Mouse (Mus musculus) liver, embryonic 11.5 days (tissue): ENCODE data around the gene Ankrd17. TPM values are rescaled to one million over a fixed set of nuclear protein-coding genes. Genes with fewer than 3 reads are reported as not detected.

Experiments
- ATAC-seq: fragments of 200-750 bp; cut with Nextera tagmentation; replicated peaks from 2 replicates; pipeline ENCODE4 v1.8.0; 2017; ENCODE audit warnings: moderate number of reproducible peaks, mild to moderate bottlenecking, moderate TSS enrichment, moderate library complexity; ENCODE audit not compliant: low FRiP score
- DNase-seq: peaks from one replicate; pipeline ENCODE4 v3.0.0-alpha.2; 2017; ENCODE audit warnings: low spot score
- H3K27ac ChIP-seq: fragments of 300-500 bp; sonication (generic); 2 replicates; pipeline ENCODE4 v1.5.1; 2014; ENCODE audit warnings: mild to moderate bottlenecking, low read depth, low read length, control low read depth
- H3K27me3 ChIP-seq: fragments of 300-500 bp; sonication (generic); replicated peaks from 2 replicates; pipeline ENCODE4 v1.6.1; 2014; ENCODE audit warnings: low read length, mixed read lengths; ENCODE audit not compliant: control insufficient read depth, insufficient read depth
- H3K36me3 ChIP-seq: fragments of 300-500 bp; sonication (generic); 2 replicates; pipeline ENCODE4 v1.6.1; 2014; ENCODE audit warnings: mild to moderate bottlenecking, low read length, moderate library complexity, mixed read lengths; ENCODE audit not compliant: control insufficient read depth, insufficient read depth
- H3K4me1 ChIP-seq: fragments of 300-500 bp; sonication (generic); replicated peaks from 2 replicates; pipeline ENCODE4 v1.6.1; 2014; ENCODE audit warnings: low read length, mixed read lengths; ENCODE audit not compliant: control insufficient read depth, insufficient read depth
- H3K4me2 ChIP-seq: fragments of 300-500 bp; sonication (generic); 2 replicates; pipeline ENCODE4 v1.6.1; 2014; ENCODE audit warnings: mild to moderate bottlenecking, control low read depth, moderate library complexity
- H3K4me3 ChIP-seq: fragments of 300-500 bp; sonication (generic); 2 replicates; pipeline ENCODE4 v1.5.1; 2014; ENCODE audit warnings: low read depth, low read length, control low read depth
- H3K9ac ChIP-seq: fragments of 300-500 bp; sonication (generic); 2 replicates; pipeline ENCODE4 v1.6.1; 2014; ENCODE audit warnings: low read depth, low read length, control low read depth
- H3K9me3 ChIP-seq: fragments of 300-500 bp; sonication (generic); 2 replicates; pipeline ENCODE4 v1.6.1; 2016; ENCODE audit warnings: low read length, inconsistent platforms, mixed read lengths; ENCODE audit not compliant: control insufficient read depth
- WGBS: fragments of 180-500 bp; shearing (Covaris S2); extraction: QIAGEN DNeasy Blood & Tissue Kit; methylation state at CpG from one replicate; pipeline ENCODE4 v1.1.7; 2014; 5-methylcytosine and 5-hydroxymethylcytosine counted together
- polyA plus RNA-seq: library from polyadenylated mRNA; unstranded; fragments of >200 nt; fragmentation: Nextera tagmentation; extraction: Ambion mirVana; gene quantifications from 2 replicates; pipeline ENCODE4 v1.2.1, GENCODE M21; 2014

The Ankrd17 gene
- polyA plus RNA-seq, 1 experiment from 2014 or later = 32.2 TPM

DNA sequence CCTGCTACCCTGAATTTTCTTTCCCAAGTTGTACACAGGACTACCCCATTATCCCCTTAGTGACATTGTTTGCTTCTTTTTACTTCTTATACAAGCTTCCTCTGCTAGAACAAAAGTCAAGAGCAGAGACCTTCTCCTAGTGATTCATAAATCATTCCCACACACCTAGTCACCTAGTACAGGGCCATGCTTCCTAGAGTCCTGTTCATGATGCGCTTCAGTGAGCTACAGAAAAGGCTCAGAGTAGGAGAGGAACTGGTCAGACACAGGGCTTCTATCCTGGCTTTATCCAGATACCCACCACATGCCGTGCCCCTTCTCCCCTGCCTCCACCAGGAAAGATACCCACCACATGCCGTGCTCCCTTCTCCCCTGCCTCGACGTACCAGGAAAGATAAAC lies 187.3 kb downstream of the Ankrd17 start:
- no peaks in the 10 kb centered on the region for H3K36me3 ChIP-seq
- H3K9me3 ChIP-seq = no peaks in the 10 kb centered on the region
- DNase-seq (no peak), ATAC-seq (no peak)
- no peak overlapping the region for H3K27ac ChIP-seq
- H3K4me1 ChIP-seq = no peaks in the 10 kb centered on the region
- H3K27me3 ChIP-seq = no peaks in the 10 kb centered on the region
- no peak overlapping the region for H3K4me2 ChIP-seq
- H3K4me3 ChIP-seq = no peak overlapping the region
- WGBS = 72% methylated on average over 5 of the region's 5 CpGs
- H3K9ac ChIP-seq = no peak overlapping the region

DNA sequence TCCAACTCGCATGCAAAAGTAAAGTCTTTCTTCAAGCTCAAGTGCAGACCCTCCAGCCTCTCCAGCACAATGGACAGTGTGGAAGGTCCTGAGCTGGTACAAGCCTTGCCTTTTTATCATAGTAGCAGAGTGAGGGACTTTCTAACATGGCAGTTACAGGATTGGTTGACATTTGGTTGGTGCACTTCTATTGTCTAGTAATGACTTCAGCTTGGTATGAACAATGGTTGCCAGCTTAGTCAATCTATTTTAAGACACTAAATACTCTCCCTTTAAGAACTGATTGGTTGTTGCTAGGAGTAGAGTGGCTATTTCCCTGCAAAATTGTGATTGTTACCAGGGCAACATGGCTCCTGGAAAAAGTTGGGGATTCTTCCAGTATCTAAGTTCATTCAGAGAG lies 188.3 kb downstream of the Ankrd17 start:
- no peaks in the 10 kb centered on the region for H3K4me1 ChIP-seq
- H3K27me3 ChIP-seq = no peaks in the 10 kb centered on the region
- H3K4me2 ChIP-seq = no peak overlapping the region
- no peak overlapping the region for H3K9ac ChIP-seq
- DNase-seq = no peak
- no peaks in the 10 kb centered on the region for H3K9me3 ChIP-seq
- no peaks in the 10 kb centered on the region for H3K36me3 ChIP-seq
- H3K4me3 ChIP-seq = no peak overlapping the region
- no peak for ATAC-seq
- WGBS = 89% methylated on average over 1 of the region's 1 CpGs
- no peak overlapping the region for H3K27ac ChIP-seq

Other genes starting within 250 kb of the Ankrd17 start
- 33.0 and 35.9 TPM in 2 replicates for gene Cox18, start 142.6 kb downstream of the Ankrd17 start, polyA plus RNA-seq
- 3.8 and 4.1 TPM in 2 replicates for gene Gm9958, start 627 bp upstream of the Ankrd17 start, polyA plus RNA-seq
- 772 and 788 TPM in 2 replicates for gene Alb, start 94.3 kb upstream of the Ankrd17 start, polyA plus RNA-seq
- 6,352 and 6,971 TPM in 2 replicates for gene Afp, start 124.2 kb upstream of the Ankrd17 start, polyA plus RNA-seq
- gene Afm, start 152.4 kb upstream of the Ankrd17 start, polyA plus RNA-seq = 8.8 and 11.4 TPM in 2 replicates
- gene 5830473C10Rik, start 194.5 kb upstream of the Ankrd17 start, polyA plus RNA-seq = 0.19 and 0.35 TPM in 2 replicates